Mouse (Mus musculus) layer of hippocampus, adult 8-10 months (tissue): Measurements from ENCODE around the gene Cxcl9. TPM values are rescaled to one million over a fixed set of nuclear protein-coding genes. Genes with fewer than 3 reads are reported as not detected.
"Not testable (repeated sequence)": the region's sequence is repeated elsewhere in the genome, so short reads cannot be mapped to it uniquely, and the experiment has no call there.

Experiments
- DNase-seq, 2 experiments: peaks; one replicate each; pipeline ENCODE4 v3.0.0; 2022; ENCODE audit warnings: low spot score in 2 of 2
- total RNA-seq, 4 experiments: library from RNA; stranded (reverse); gene quantifications; 2 replicates each; pipeline ENCODE4 v1.2.4; 2022

Gene Cxcl9
- 1 to 10 TPM in 1 of 4 experiments, under 1 TPM in 1, not detected in 2; 0.25 to 1.3 TPM for total RNA-seq

DNA sequence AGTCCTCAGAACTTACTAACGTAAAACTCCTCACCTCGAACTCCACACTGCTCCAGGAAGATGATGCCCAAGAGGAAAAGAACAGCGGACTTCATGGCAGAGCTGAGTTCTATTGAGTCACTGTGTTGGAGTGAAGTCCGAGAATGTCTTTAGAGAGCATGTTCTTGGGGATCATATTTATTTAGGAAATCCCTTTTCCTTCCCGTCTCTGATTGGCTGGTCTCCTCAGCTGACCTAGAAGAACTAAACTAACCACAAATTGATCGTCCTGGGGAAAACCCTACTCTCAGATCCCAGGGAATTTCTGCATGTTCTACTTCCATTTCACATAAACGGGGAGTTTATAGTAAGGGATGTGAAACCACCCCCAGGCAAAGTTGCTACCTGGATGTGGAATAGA, at the start of gene Cxcl9:
Cxcl9 (minus strand) TSS at position 151 of the 400 bp plus-strand sequence.
- no peak for DNase-seq

DNA sequence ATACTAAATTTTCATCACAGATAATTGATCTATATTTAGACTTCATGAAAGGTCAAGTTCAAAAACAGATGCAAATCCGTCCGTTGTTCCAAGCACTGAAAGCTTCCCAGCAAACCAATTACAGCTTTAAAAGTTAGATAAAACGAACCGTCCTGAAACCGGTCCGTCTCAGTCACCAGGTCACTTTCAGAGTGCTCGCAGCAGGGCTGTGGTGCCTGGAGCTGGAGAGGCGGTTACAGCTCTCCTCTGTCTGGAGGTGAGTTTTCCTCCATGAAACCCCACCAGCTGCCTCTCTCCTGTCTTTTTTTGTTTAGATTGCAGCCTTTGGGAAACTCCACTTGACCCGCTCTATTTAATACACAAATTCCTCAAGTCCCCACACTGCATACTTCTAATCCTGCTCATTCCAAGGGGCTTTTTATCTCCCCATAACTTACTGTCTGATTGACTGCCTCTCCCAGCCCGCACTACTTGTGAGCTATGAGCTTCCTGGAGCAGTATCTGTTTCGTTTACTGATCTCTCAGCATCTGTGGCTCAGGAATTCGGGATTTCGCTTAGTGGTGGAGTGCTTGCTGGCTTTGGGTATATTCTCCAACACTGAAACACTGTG, 49.0 kb upstream of the Cxcl9 start:
- no peak for DNase-seq

DNA sequence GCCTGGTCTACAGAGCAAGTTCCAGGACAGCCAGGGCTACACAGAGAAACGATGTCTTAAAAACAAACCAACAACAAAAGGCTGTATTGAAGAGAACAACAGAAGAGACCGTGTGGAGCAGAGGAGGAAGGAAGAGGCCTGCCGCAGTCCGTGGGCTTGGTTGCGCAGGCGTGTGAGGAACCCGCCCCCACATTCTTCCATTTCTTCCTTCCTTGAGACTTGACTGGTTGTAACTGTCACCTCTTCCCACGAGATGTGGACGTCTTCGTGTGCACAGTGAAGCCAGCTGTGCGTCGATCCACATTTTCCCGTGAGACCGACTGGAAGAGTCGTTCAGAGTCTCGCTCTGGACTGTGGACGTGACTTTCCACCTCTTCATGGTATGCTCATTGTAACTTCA, 47.5 kb upstream of the Cxcl9 start:
- no peak for DNase-seq

DNA sequence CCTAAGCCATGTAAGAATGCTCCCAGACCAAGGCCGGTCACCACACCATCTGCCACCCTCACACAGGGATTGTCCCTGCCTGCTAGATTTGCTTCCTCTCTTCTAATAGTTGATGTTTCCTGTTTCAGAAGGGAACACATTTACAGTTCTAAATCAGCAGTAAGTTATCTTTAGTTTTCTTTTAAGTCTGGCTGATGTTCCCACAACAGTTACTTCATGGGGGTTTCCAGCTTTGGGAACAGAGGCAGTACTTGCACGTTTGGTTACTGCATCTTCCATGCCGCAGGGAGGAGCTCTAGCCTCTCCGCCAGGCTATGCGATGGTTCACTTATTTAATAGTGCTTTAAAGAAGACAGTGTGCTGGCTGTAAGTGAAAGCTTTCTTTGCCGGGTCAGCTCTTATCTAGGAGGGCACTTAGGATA, 46.9 kb upstream of the Cxcl9 start:
- DNase-seq: no peak

DNA sequence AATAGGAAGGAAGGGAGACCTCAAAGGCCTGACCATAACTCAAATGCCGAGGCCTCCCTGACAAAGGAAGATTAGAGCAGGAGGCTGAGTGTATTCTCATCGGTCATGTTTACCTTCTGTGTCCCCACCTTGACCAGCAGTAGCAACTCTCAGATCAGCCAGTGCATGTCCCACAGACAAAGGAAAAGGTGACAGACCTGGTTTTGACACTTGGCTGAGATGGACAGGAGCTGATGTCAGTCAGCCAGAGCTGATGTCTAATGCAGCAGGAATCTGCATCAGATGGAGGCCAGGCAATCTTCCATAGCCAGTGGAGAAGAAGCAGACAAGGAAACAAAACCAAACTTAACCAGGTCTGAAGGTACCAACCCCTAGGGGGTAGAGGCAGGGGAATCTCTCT, 44.7 kb upstream of the Cxcl9 start:
- no peak for DNase-seq

DNA sequence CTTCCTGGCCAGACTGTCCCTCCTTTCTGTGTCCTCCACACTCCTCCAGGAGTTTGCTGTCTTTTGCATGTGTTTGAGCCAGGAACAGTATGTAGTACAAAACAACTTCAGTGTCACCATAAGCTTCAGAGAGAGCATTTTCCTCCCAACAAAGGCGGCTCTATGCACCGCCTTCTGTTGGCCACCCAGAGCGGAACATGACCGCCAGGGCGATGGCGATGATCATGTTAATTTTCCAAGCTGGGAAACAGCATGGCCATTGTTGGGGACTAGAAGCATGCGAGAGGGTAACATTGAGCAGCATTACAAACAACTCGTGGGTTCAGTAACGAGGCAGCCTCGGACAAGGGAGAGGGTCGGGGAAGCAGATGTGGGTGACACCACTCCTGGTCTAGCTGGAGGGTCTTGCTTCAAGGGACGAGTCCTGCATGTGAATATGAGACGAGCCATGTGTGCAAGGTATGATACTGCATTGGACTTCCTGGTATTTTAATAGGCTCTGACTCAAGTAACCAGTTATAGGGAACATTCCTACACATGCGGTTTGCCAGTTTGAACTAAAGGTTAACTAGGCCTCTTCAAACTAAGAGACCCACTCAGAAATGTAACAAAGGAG, 43.6 kb upstream of the Cxcl9 start:
- DNase-seq: no peak

DNA sequence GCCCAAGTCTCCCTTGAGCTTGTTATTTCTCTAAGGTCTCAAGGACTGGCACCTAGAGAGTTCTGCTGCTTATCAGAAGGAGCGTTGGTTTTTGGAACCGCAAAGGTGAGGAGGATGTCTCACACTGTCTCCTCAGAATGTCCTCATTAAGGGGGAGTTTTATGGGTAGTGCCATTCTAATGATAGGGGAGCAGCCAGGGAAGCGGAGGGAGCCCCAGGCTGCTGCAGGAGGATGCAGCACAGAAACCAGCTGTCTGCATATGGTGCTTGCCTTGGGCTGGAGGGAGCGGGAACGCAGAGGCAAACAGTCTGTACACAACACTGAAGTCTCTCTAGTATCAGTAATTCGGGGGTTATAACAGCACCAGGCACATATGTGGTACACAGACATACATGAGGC, 43.0 kb upstream of the Cxcl9 start:
- no peak for DNase-seq

DNA sequence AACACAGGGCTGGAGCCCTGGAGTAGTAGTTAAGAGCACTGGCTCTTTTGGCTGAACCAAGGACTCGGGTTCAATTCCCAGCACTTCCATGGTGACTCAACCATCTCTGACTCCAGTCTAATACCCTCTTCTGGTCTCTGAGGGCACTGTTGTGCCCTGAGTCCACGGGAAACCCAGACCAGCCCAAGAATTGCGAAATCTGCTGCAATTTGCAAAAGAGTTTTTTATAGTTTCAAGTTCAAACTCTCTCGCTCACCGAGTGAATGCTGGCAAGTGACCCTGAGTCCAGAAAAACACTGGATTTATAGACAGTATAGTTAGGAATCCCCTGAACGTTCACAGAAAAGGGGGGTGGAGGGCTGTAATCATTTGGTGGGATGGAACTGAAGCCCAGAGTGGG, 42.5 kb upstream of the Cxcl9 start:
- DNase-seq: no peak

DNA sequence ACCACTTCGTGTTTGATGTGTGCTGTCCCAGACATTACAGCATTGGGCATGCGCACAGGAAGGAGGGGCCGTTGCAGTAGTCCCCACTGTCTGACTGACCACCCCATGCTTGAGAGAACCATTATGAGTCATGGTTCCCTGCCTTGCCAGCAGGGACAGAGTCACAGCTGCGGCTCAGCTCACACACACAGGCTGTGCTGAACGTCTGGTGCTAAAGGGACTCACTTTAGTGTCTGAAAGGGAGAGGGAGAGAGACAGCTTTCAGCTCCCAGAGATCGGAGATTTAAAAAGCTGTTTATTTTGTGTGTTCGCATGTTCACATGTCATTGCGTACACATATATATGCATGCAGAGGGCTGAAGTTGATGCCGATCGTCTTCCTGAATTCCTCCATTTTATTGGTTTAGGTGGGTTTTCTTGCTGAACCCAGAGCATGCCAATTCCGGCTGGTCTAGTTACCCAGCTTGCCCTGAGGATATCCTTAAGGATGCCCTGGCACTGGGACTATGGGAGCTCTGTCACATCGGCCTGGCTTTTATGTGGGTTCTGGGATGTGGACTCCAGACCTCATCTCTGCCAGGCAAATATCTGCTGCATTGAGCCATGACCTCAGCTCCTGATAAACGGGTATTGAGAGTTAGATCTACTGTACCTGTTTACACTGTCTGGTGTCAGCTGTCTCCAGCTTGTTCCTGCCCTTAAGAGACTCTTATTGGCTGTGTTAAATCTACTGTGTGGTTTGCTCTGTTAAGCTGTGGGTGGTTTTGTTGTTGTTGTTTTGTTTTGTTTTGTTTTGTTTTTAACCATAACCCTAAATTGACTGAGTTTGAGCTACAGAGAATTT, 41.5 kb upstream of the Cxcl9 start:
- peak; percentile 25 to 48 for DNase-seq

DNA sequence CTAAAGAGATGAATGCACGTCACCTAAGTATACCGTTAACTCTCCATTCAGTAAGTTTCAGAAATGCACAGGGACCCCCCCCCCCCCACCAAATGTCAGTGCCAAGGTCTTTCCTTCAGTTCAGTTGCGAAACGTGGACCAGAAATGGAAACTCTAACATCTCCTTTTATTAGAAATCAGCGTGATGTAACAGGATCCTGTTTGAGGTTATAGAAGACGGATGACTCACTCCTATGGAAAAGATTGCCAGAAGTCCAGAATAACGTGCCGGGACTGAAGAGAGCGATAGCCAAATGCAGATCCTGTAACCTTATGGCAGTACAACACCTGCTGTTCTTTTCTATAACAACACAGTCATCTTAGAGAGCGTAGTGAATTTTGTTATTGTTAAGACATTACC, 40.5 kb upstream of the Cxcl9 start:
- no peak for DNase-seq

DNA sequence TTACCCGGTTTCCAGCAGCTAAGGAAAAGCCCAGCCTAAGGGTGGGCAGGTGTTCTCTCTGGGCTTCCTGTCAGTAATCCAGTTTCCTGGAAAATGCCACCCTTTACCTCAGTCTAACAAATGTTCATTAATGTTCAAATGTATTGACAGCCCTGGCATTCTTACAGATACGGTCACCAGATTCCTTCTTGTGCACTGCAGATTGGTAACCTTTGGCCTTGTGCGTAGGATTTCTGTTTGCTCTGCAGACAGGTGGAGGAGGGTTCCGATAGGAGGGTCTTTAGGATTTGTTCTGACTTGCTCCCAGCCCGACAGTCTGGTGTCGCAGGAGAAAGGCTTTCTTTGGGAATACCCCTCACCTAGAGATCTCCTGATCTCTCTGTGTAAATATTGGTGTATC, 38.7 kb upstream of the Cxcl9 start:
- DNase-seq: no peak

DNA sequence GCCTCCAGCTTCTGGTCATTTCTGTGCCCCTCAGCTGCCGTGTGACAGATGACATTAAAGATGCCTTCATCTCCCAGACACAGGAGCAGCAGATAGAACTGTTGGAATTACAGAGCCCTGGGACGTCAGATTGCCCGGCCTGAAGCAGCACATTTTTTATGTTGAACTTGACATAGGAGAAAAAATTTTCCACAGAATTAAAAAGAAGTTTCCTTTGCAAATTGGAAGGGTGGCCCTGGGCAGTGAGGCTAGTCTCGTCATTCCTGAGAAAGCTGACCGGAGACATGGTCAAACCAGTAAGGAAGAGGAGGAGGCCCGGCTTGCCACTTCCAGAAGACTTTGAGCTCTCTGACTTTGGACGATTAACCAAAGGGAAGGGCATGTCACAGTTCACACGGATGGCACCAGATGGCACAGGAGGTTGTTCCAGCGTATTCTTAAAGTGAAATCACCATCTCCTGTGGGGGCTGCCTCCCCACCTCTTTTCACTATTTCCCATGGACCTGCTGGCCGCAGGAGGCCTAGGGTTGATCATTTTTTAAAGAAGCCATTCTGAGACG, 37.3 kb upstream of the Cxcl9 start:
- DNase-seq: no peak

DNA sequence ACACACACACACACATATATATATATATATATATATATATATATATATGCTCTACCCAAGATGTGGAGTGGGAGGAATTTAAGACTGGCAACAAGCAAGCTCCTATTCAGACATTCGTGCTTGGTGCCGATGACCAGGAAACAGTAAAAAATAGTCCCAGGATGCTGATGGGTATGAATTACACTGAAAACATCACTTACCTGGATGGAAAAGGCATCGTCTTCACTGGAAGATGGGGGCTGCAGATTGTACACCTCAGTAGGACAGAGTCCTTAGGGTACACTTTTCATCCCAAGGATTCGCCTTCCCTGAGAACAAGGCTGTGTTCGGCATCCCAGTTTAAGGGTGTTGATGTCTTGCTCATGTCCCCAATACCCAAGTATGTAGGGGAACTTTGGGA, 36.1 kb upstream of the Cxcl9 start:
- DNase-seq: no peak

DNA sequence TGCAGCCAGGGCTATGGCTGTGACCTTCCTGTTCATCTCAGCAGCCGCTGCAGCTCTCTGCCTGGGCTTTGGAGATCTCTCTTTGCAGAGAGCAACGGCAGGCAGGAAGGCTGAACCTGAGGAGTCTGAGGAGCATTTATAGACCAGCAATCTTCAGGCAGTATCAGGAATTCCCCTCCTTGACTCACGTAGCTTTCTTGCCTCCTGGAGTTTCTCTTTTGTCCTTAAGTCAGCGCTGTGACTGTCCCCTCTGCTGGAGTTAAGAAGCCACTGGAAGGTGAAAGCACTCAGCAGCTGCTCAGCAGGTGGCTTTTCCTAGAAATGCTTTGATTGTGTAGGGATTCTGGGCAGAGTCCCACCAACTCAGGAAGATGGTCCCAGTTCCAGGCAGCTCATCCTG, 35.3 kb upstream of the Cxcl9 start:
- DNase-seq: no peak

DNA sequence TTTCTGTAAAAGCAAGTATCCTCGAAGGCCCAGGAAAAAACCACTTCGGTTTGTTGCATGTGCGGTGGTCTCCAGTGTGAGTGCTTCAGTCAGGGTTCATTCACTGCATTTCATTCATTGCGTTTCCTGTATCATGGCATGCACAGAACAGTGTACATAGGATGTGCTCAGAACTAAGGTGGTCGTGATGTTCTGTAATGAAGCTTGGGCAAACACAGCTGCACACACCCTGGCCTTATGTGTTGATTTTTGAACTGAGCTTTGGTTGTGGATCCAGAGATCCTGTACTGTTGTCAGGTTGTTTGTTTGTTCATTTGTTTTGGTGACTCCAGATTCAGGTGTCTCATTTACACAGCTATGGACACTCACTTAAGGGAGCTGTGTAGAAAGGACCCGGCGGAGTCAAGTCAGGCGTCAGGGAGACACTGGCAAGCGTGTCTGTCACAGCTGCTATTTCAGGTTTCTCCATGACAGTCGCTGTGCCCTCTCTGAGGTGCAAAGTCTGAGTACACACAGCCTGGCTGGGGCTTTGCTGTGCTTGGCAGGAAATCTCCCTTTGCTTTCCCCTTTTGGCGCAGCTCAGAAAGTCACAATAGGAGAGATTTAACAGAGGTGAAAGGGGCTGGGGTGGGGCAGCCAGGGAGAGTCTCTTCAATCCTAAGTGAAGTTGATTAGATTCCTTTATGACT, 31.0 kb upstream of the Cxcl9 start:
- DNase-seq: no peak

DNA sequence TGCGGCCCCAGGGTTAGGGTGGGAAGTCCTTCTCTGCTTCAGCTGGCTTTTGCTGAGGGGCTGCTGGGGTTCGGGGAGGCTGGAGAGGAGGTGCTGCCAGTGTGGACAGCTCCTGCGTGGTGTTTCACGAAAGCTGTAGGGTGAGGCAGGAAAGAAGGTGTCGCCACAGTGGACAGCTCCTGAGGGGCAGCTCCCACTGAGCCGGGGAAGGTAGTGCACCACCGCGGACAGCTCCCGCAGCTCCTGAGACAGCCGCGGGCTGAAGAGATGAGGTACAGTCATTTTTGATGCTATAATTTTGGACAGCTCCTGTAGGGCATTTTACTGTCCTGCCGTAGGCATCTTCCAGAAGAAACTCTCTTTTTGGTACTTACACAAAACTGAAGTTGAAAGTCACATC, 30.2 kb upstream of the Cxcl9 start:
- DNase-seq: no peak

DNA sequence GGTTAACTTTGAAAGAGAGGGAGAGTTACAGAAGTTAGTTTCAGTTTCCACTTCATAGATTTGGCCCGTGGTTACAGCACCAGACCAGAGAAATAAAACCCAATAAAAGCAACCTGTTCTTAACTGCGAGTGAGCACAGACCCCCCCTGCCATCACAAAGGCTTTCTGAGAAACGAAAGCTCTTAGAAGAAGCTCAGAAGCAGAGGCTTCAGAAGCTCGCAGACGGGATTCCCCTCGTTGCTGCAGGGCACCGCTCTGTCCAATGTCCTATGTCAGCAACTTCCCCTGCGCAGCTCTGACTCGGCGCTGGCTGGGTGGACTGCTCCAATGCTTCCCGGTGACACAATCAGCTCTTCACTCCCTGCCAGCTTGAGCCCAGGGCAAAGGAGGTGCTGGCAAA, 25.6 kb upstream of the Cxcl9 start:
- DNase-seq: no peak

DNA sequence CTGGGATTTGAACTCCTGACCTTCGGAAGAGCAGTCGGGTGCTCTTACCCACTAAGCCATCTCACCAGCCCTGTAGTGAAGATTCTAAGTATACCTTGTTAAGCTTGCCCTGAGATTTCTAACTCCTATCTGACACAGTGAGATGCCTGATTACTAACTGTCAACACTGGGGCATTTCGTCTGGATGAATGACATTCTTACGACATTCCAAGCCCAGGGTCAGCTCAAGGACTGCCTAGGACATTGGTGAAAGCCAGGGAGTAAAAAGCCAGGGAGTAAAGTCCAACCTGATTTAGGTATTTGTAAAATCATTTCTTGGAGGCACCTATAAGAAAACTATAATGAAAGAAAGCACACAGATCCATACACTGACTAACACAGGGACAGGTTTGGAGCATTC, 24.8 kb upstream of the Cxcl9 start:
- DNase-seq: not testable (repeated sequence)

DNA sequence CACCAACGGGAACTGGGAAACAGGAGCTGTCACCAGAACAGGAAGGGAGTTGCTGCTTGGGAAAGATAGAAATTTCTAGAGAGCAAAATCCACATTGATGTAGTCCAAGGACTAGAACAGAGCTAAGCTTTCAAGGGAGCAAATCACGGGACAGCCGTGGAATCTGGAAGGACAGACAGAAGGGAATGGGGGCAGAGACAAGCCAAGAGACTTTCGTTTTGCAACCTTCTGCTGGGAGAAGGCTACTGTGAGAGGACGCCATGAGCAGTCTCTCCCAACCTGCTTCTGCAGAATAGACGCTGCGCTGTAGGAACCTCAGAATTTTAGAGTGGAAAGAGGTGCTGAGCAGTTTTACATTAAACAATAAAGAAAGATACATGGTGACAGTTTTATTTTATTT, 21.9 kb upstream of the Cxcl9 start:
- DNase-seq: no peak

DNA sequence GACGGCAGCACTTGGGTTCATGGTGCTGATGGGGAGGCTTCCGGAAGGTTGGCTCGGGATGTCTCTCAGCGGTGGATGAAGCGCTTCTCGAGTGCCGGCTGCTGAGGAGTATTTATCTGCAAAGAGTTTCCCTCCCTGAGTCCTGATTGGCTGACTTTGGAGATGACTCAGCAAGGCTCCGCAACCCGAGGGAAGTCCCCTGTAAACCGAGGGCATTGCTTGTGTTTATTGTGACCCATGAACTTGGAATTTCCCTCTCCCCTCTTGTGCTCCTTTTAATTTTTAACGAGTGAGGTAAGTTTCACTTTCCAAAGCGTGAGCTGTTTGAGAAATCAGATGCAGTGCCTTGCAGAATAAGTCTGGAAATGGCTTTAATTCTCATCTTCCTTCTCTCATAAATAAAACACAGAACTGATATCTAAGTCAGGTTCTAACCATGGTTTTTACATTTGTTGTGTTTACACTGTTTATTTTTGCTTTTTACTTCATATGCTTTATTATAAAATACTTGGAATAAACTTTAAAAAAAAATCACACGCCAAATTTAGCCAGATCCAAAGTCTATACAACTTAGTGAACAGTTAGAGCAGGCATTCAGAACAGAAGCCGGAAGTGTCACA, 21.0 kb upstream of the Cxcl9 start, which contains the start of gene Cxcl10:
Cxcl10 (minus strand) TSS at position 96 of the 620 bp plus-strand sequence.
- no peak for DNase-seq

DNA sequence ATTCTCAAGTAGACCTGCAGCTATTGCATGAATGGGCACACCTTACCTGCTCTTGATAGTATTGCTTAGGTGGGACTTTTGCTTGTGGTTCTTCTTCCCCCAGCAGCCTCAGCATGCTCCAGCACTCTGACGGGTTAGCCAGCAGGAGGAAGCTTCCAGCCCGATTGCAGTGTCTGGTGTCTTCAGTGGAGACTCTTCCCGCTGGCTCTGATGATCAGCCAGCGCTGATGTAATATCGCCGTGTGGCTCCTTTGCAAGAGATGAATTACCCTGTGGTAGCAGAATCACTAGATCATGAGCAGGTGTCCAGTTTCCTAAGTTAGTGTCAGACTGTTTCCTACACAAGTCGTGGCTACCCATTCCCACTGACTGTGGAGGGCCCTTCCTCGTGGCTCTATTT, 17.1 kb upstream of the Cxcl9 start:
- DNase-seq: no peak
